Mouse (Mus musculus) heart, postnatal 0 days (tissue): ENCODE data around the gene Mmp21.

Experiments
- CTCF ChIP-seq: IDR thresholded peaks from 2 replicates; pipeline ENCODE4 v1.5.1; 2016; ENCODE audit warnings: antibody characterized with exemption, control low read depth, low read depth
- EP300 ChIP-seq: IDR thresholded peaks from 2 replicates; pipeline ENCODE4 v1.6.1; 2016; ENCODE audit warnings: antibody characterized with exemption, low read depth

- no peak for TF ChIP-seq CTCF
- TF ChIP-seq EP300: no peak
Observed at GRCm38 (mm10) chr7:133725571-133725970, 45.7 kb upstream of the Mmp21 start.
